Mouse (Mus musculus): ENCODE measurements at regions not wholly inside any gene's neighbourhood (a gene's known extent, or its start where the extent isn't known, plus 50 kb on each side); places are given as distances from the start of the nearest gene placed in this dataset.
"Not testable (repeated sequence)": the region's sequence is repeated elsewhere in the genome, so short reads cannot be mapped to it uniquely, and the experiment has no call there.

DNA sequence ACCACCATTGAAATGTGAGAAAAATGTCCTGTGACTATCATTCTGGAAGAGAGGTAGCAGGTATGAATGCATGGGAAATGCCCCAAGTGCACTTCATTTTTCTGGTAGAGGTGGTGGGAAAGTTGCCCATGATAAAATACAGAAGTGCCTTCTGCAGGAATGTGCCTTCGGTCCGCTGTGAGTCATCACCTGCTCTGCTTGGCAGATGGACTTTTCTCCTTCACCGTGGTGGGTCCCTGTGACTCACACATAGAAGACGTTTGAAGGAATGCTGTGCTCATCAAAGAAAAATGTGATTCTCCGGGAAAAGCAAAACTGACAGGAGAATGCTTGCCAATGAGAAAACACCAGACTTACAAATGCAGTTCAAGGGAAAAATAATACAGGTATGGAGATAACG lies 126.8 kb downstream of the Tnfsf18 start:
- DNase-seq (ENCODE audit: low spot score in 2 of 2): no peak

- DNase-seq (ENCODE audit: low spot score in 2 of 2): not testable (repeated sequence)
Observed at GRCm38 (mm10) chr1:161614091-161614490, 119.6 kb downstream of the Tnfsf18 start.

DNA sequence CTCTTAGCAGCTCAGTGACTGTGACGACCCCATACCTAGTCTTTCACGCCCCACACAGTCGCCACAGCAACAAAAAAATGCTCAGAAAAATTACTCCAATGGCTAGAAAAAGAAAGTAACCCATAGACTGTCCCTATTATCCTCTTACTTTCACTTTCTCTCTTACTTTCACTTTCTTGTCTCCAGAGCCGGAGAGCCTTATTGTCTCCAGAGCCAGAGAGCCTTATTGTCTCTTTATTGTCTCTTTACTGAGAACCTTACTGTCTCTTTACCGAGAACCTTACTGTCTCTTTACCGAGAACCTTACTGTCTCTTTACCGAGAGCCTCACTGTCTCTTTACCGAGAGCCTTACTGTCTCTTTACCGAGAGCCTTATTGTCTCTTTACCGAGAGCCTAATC lies 119.2 kb downstream of the Tnfsf18 start:
- not testable (repeated sequence) for DNase-seq (ENCODE audit: low spot score in 2 of 2)

- no peak for DNase-seq (ENCODE audit: low spot score in 2 of 2)
Observed at GRCm38 (mm10) chr1:161607446-161607845, 113.0 kb downstream of the Tnfsf18 start.

- DNase-seq (ENCODE audit: low spot score in 2 of 2): no peak
Observed at GRCm38 (mm10) chr1:161602150-161602549, 107.7 kb downstream of the Tnfsf18 start.

GRCm38 (mm10) chr1:161601167-161601566 lies 106.7 kb downstream of the Tnfsf18 start:
- no peak for DNase-seq (ENCODE audit: low spot score in 2 of 2)

DNA sequence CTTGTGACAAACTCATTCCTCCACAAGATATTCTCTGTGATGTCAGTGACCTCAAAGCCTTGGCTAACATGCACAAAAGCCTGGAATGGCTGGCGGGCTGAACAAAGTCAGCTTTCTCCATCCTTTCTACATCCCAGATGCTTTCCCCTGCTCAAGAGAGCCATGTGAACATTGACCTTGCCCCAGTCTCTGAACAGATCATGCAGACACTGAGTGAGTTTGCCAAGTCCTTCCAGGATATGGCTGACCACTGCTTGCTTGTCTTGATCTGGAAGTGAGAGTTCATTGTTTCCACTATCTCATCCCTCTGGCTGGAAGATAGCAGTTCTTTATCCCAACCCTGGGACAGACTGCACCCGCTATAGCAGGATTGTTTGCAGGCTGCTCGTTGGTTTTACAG lies 103.7 kb downstream of the Tnfsf18 start:
- DNase-seq (ENCODE audit: low spot score in 2 of 2): no peak

DNA sequence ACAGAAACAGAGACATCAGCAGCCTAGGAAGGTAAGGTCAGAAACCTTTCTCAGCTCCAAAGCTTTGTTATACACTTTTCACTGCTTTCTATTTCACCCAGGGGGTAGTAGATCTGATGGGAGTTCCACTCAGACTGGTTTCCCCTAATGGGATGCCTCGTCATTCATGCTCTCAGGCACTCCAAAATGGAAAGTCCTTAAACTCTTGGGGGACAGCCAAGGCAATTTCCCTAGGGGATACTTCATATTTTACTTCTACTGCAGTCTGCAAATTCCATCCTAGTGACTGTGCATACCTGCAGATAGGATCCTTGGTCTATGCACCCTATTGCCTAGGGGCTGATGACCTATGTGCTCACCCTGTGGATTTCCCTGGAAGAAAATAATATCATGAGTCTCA lies 82.1 kb downstream of the Tnfsf18 start:
- DNase-seq (ENCODE audit: low spot score in 2 of 2): no peak

DNA sequence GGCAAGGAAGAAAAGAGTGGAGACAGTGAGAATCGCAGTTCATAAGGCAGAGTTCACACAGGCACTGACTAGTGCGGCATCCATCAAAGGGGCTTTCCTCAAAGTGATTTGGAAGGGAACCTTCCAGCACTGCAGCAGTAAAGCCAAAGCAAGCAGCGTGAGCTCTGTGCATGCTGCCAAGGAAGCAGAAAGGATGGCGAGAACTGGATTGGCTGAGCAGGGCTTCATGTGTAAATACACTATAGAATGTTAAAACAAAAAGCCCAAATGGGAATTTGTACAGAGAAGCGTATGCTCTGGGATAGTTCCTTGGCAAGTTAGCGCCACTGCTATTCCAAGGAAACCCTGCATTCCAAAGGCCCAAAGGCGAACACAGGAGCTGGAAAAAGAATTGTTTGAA lies 81.5 kb downstream of the Tnfsf18 start:
- no peak for DNase-seq (ENCODE audit: low spot score in 2 of 2)

GRCm38 (mm10) chr1:161575171-161575570 lies 80.7 kb downstream of the Tnfsf18 start:
- no peak for DNase-seq (ENCODE audit: low spot score in 2 of 2)

DNA sequence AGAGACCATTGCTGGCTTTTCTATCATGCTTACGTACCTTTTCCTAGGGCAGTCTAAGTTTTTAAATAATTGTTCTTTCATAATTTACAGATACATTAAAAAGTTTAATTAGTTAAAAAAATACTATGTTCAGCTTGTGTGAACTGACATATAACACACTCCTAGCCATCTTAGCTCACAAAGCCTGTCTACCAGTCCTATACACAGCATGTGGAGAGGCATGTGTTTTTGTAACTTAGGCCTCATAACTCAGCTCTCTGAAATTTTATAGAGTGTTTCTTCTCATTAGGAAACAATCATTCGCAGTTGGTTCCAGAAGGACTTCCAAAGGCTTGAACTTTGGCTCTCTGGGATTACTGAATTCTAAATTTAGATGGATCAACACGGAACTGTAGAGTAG lies 76.3 kb downstream of the Tnfsf18 start:
- no peak for DNase-seq (ENCODE audit: low spot score in 2 of 2)

DNA sequence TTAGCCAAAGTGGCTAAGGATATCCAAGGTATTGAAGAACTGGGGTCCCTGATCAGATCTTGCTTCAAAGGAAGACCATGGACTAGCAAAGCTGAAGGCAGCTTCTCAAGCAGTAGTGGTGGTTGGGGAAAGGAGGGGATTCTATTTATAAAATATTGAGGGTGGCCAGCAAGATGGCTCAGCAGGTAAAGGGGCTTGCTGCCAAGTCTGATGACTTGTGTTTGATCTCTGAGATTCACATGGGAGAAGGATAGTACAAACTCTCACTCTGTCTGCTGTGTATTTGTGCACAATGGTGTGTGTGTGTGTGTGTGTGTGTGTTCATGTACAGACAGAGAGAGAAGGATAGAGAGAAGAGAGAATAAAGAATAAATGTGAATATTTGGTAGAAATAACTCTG lies 73.4 kb downstream of the Tnfsf18 start:
- DNase-seq (ENCODE audit: low spot score in 2 of 2): no peak

- DNase-seq (ENCODE audit: low spot score in 2 of 2): no peak
Observed at GRCm38 (mm10) chr1:161560368-161560767, 65.9 kb downstream of the Tnfsf18 start.
